Mouse (Mus musculus): ENCODE data around the gene Coro2b. TPM values are rescaled to one million over a fixed set of nuclear protein-coding genes. Genes with fewer than 3 reads are reported as not detected.

Coro2b gene
- total RNA-seq, 2 experiments from 2014 or later: 2.0 TPM; not detected in 1

DNA sequence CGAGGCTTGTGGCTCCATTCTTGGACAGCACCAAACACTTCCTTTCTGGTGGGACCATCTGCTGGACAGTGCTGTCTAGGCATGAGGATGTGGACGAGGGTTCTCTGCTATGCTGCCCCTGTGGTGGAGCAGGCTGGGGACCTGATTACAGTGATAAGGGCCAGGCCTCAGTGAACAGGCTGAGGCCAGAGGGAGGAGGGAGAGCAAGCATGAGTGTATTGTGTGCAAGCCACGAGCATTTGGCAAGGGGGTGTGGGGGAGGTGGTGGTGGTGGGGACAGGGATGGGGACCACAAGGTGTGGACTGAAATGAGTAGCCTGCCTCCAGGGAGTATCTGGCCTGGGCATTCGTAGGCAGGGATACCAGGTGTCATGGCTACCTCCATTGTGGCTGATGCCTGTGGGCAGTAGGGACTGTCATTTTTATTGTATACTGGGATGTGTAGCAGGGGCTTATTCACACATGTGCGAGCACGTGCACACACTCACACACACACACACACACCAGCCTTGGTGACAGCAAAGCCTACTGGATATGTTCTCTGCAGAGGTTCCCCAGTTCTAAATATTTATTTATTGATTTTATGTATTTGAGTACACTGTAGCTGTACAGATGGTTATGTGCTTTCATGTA lies 166.1 kb downstream of the Coro2b start:
- ATAC-seq (replicated peaks; ENCODE audit: poor library complexity, severe bottlenecking): no peak

DNA sequence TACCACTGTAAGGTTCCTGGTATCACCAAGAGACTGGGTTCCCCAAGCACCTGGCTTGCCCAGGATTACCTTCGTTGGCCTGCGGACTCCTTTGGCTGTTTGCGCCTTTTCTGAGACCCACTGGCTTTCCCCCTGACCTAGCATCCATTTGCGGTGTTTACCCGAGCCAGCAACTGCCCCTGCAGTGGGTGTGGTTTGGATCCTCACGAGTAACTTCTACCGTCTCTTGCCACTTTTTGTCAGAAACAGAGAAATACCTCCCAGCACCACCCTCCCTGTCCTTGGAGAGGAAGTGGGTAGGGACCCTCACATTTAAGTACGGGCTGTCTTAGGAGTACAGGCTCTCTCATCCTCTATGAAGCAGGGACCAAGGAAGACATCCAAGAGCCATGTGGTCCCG lies 166.7 kb downstream of the Coro2b start:
- no peak for ATAC-seq (replicated peaks; ENCODE audit: poor library complexity, severe bottlenecking)

Other genes starting within 250 kb of the Coro2b start
- gene Anp32a, start 195.8 kb downstream of the Coro2b start, total RNA-seq (2014; fragmentation: Nextera tagmentation): 212 and 423 TPM in 2 replicates
- gene Anp32a, start 195.8 kb downstream of the Coro2b start, total RNA-seq (2017): 721 and 833 TPM in 2 replicates
- gene Itga11, start 140.8 kb upstream of the Coro2b start, total RNA-seq (2014; fragmentation: Nextera tagmentation): not detected in 2 replicates
- gene Itga11, start 140.8 kb upstream of the Coro2b start, total RNA-seq (2017): 0.22 TPM in 1 of 2 replicates, not detected in the other